Mouse (Mus musculus) intestine, embryonic 16.5 days (tissue): Measurements from ENCODE around the gene Alyref2. TPM values are rescaled to one million over a fixed set of nuclear protein-coding genes. Genes with fewer than 3 reads are reported as not detected.

Experiments
- ATAC-seq: fragments of 200-750 bp; cut with Nextera tagmentation; 2 replicates; pipeline ENCODE4 v1.8.0; 2017; ENCODE audit warnings: moderate TSS enrichment, moderate library complexity
- H3K27ac ChIP-seq: fragments of 300-500 bp; sonication (generic); 2 replicates; pipeline ENCODE4 v1.5.1; 2014; ENCODE audit warnings: mild to moderate bottlenecking, low read length
- H3K27me3 ChIP-seq: fragments of 300-500 bp; sonication (generic); replicated peaks from 2 replicates; pipeline ENCODE4 v1.6.1; 2014; ENCODE audit warnings: low read length, control low read depth, mixed read lengths; ENCODE audit not compliant: control insufficient read depth, insufficient read depth
- H3K36me3 ChIP-seq: fragments of 300-500 bp; sonication (generic); 2 replicates; pipeline ENCODE4 v1.6.1; 2014; ENCODE audit warnings: low read length, control low read depth; ENCODE audit not compliant: control insufficient read depth, insufficient read depth
- H3K4me1 ChIP-seq: fragments of 300-500 bp; sonication (generic); 2 replicates; pipeline ENCODE4 v1.6.1; 2014; ENCODE audit warnings: low read length, control low read depth, mixed read lengths; ENCODE audit not compliant: control insufficient read depth, insufficient read depth
- H3K4me2 ChIP-seq: fragments of 300-500 bp; sonication (generic); 2 replicates; pipeline ENCODE4 v1.6.1; 2014; ENCODE audit warnings: low read depth, low read length, control low read depth
- H3K4me3 ChIP-seq: fragments of 300-500 bp; sonication (generic); 2 replicates; pipeline ENCODE4 v1.5.1; 2014; ENCODE audit warnings: mild to moderate bottlenecking, low read length
- H3K9ac ChIP-seq: fragments of 300-500 bp; sonication (generic); 2 replicates; pipeline ENCODE4 v1.6.1; 2014; ENCODE audit warnings: low read depth, low read length
- H3K9me3 ChIP-seq: fragments of 300-500 bp; sonication (generic); 2 replicates; pipeline ENCODE4 v1.6.1; 2016; ENCODE audit warnings: low read length, control low read depth; ENCODE audit not compliant: control insufficient read depth
- WGBS: fragments of 180-500 bp; shearing (Covaris S2); extraction: QIAGEN DNeasy Blood & Tissue Kit; methylation state at CpG from one replicate; pipeline ENCODE4 v1.1.7; 2014; 5-methylcytosine and 5-hydroxymethylcytosine counted together
- polyA plus RNA-seq: library from polyadenylated mRNA; unstranded; fragments of >200 nt; fragmentation: Nextera tagmentation; extraction: Ambion mirVana; gene quantifications from 2 replicates; pipeline ENCODE4 v1.2.1, GENCODE M21; 2015

The Alyref2 gene
- polyA plus RNA-seq, 1 experiment from 2014 or later: 11.2 TPM

DNA sequence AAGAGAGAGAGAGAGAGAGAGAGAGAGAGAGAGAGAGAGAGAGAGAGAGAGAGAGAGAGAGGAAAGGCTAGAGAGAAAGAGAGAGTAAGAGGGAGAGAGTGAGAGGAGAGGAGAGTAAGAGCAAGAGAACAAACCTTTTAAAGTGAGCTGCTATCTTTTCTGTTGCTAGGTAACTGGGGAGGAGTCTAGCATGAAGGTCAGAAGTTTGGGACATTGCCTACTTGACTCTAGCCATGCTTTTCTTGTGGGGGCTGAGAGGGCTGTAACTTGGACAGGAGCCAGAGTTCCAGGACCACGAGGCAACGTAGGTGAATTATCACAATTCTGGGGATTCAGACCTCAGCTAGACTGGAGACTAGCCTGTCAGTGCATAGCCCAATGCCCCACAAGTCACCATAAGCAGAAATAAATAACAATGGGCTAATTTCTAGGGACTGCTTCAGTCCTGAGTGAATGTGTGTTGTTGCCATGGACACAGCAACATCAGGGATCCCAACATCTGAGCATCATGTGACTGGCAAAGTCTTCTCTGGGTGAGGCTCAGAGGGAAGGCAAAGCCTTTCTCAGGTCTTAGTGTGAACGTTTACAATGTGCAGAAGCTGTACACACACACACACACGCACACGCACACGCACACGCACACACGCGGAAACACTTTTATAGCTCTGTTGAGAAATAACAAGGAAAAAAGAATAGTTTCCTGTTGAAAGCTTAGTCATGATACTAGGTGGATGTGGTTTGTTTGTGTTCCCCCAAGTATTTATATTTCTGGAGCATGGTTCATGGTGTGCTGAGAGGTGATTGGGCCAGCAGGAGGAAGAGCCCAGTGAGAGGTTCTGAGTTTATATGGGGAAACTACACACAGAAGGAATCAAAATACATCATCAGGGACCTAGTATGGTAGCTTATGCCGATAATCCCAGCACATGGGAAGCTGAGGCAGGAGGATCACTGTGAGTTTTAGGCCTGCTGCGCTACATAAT is 50.4 kb downstream of the Alyref2 start:
- Histone ChIP-seq H3K4me2 (no peak overlapping the region), H3K4me3 (no peak overlapping the region), H3K9me3 (no peaks in the 10 kb centered on the region), H3K27ac (no peak overlapping the region), H3K4me1 (no peaks in the 10 kb centered on the region), H3K9ac (no peak overlapping the region), H3K27me3 (no peaks in the 10 kb centered on the region), H3K36me3 (no peaks in the 10 kb centered on the region)
- peak; percentile 53; the same call in 1 of the 2 replicates for ATAC-seq
- 71% methylated on average over 11 of the region's 11 CpGs for WGBS

Other genes with a start within 250 kb of the Alyref2 start
- gene B4galt3, start 233.2 kb upstream of the Alyref2 start, polyA plus RNA-seq: 50.0 and 56.5 TPM in 2 replicates
- 40.2 and 40.9 TPM in 2 replicates for gene Ppox, start 222.3 kb upstream of the Alyref2 start, polyA plus RNA-seq
- 50.8 and 53.2 TPM in 2 replicates for gene Usp21, start 215.5 kb upstream of the Alyref2 start, polyA plus RNA-seq
- gene Ufc1, start 208.5 kb upstream of the Alyref2 start, polyA plus RNA-seq: 98.8 and 103 TPM in 2 replicates
- gene Dedd, start 174.3 kb upstream of the Alyref2 start, polyA plus RNA-seq: 42.6 and 46.8 TPM in 2 replicates
- gene Nit1, start 157.8 kb upstream of the Alyref2 start, polyA plus RNA-seq: 57.6 and 60.9 TPM in 2 replicates
- gene Pfdn2, start 157.8 kb upstream of the Alyref2 start, polyA plus RNA-seq: 83.5 and 99.0 TPM in 2 replicates
- gene Klhdc9, start 142.7 kb upstream of the Alyref2 start, polyA plus RNA-seq: 0.60 and 1.1 TPM in 2 replicates
- 2.8 and 3.8 TPM in 2 replicates for gene Nectin4, start 133.4 kb upstream of the Alyref2 start, polyA plus RNA-seq
- gene Arhgap30, start 114.5 kb upstream of the Alyref2 start, polyA plus RNA-seq: 2.0 and 2.5 TPM in 2 replicates
- gene Usf1, start 92.2 kb upstream of the Alyref2 start, polyA plus RNA-seq: 54.6 and 58.1 TPM in 2 replicates
- 5.3 and 5.6 TPM in 2 replicates for gene Tstd1, start 84.6 kb upstream of the Alyref2 start, polyA plus RNA-seq
- gene F11r, start 65.9 kb upstream of the Alyref2 start, polyA plus RNA-seq: 101 and 108 TPM in 2 replicates
- 0.20 and 0.23 TPM in 2 replicates for gene Itln1, start 31.8 kb downstream of the Alyref2 start, polyA plus RNA-seq
- 0.62 and 0.91 TPM in 2 replicates for gene Cd244a, start 55.7 kb downstream of the Alyref2 start, polyA plus RNA-seq
- gene Ly9, start 103.9 kb downstream of the Alyref2 start, polyA plus RNA-seq: 0.51 and 0.60 TPM in 2 replicates
- 0.18 and 0.23 TPM in 2 replicates for gene Slamf7, start 149.6 kb downstream of the Alyref2 start, polyA plus RNA-seq
- 4.4 and 4.7 TPM in 2 replicates for gene Cd48, start 178.5 kb downstream of the Alyref2 start, polyA plus RNA-seq